Mouse (Mus musculus) MEL (cell line): Measurements from ENCODE around the gene Ovol1. TPM values are rescaled to one million over a fixed set of nuclear protein-coding genes. Genes with fewer than 3 reads are reported as not detected.

ENCODE experiments used
- DNase-seq: peaks from one replicate; pipeline ENCODE4 v3.0.0; 2011; ENCODE audit warnings: low read depth, low spot score
- H3K27ac ChIP-seq: 2 replicates; pipeline ENCODE4 v1.5.1; 2012; ENCODE audit warnings: low read depth, mild to moderate bottlenecking, control low read depth, low read length, moderate library complexity; ENCODE audit not compliant: control insufficient read depth
- H3K27me3 ChIP-seq, 2 experiments: fragments of 150-350 bp in 1 of 2; sonication (generic) in 1 of 2; 2 replicates each; pipeline ENCODE4 v1.6.1; 2012; ENCODE audit warnings: low read length in 2 of 2, mild to moderate bottlenecking in 2 of 2, improper control_type of control experiment in 1 of 2, moderate library complexity in 1 of 2; ENCODE audit not compliant: insufficient read depth in 2 of 2, control insufficient read depth in 1 of 2
- H3K36me3 ChIP-seq, 2 experiments: 2 replicates each; pipeline ENCODE4 v1.6.1; 2012 to 2014; ENCODE audit warnings: low read length in 2 of 2, improper control_type of control experiment in 1 of 2, inconsistent platforms in 1 of 2, mild to moderate bottlenecking in 1 of 2; ENCODE audit not compliant: insufficient read depth in 2 of 2, control insufficient read depth in 1 of 2
- H3K4me1 ChIP-seq, 2 experiments: fragments of 150-350 bp in 1 of 2; sonication (generic) in 1 of 2; 2 replicates each; pipeline ENCODE4 v1.6.1; 2012; ENCODE audit warnings: low read length in 2 of 2, improper control_type of control experiment in 1 of 2, mild to moderate bottlenecking in 1 of 2; ENCODE audit not compliant: insufficient read depth in 2 of 2, control insufficient read depth in 1 of 2
- H3K4me3 ChIP-seq, 2 experiments: fragments of 150-350 bp in 1 of 2; sonication (generic) in 1 of 2; 2 replicates each; pipeline ENCODE4 v1.5.1; 2012; ENCODE audit warnings: low read depth in 2 of 2, low read length in 2 of 2, mild to moderate bottlenecking in 2 of 2, moderate library complexity in 2 of 2, control low read depth in 1 of 2, improper control_type of control experiment in 1 of 2; ENCODE audit not compliant: control insufficient read depth in 1 of 2, insufficient read depth in 1 of 2
- H3K79me2 ChIP-seq: 2 replicates; pipeline ENCODE4 v1.6.1; 2012; ENCODE audit warnings: mild to moderate bottlenecking, low read length, moderate library complexity; ENCODE audit not compliant: control insufficient read depth, poor library complexity, insufficient read depth
- H3K9ac ChIP-seq: 2 replicates; pipeline ENCODE4 v1.6.1; 2012; ENCODE audit warnings: low read depth, mild to moderate bottlenecking, control low read depth, low read length, moderate library complexity; ENCODE audit not compliant: control insufficient read depth, poor library complexity, severe bottlenecking
- H3K9me3 ChIP-seq: fragments of 150-350 bp; sonication (generic); replicated peaks from 2 replicates; pipeline ENCODE4 v1.6.1; 2012; ENCODE audit warnings: mild to moderate bottlenecking, low read length, improper control_type of control experiment, moderate library complexity; ENCODE audit not compliant: insufficient read depth
- BHLHE40 ChIP-seq: IDR thresholded peaks from 2 replicates; pipeline ENCODE4 v1.6.1; 2012; ENCODE audit warnings: low read depth, mild to moderate bottlenecking, inconsistent platforms, low read length, improper control_type of control experiment, borderline replicate concordance
- CTCF ChIP-seq, 3 experiments: IDR thresholded peaks in 2 of 3; conservative IDR thresholded peaks in 1 of 3; 2 replicates each; pipeline ENCODE4 v1.5.1; 2011 to 2012; ENCODE audit warnings: low read length in 3 of 3, low read depth in 2 of 3, mild to moderate bottlenecking in 2 of 3, improper control_type of control experiment in 1 of 3, inconsistent platforms in 1 of 3, mixed read lengths in 1 of 3, moderate library complexity in 1 of 3; ENCODE audit not compliant: control insufficient read depth in 1 of 3, insufficient read depth in 1 of 3, poor library complexity in 1 of 3, severe bottlenecking in 1 of 3
- E2F4 ChIP-seq: IDR thresholded peaks from 2 replicates; pipeline ENCODE4 v1.6.1; 2011; ENCODE audit warnings: low read depth, low read length, improper control_type of control experiment, borderline replicate concordance
- ETS1 ChIP-seq: IDR thresholded peaks from 2 replicates; pipeline ENCODE4 v1.6.1; 2012; ENCODE audit warnings: low read depth, mild to moderate bottlenecking, inconsistent platforms, low read length, improper control_type of control experiment, moderate library complexity
- GABPA ChIP-seq: IDR thresholded peaks from 2 replicates; pipeline ENCODE4 v1.6.1; 2012; ENCODE audit warnings: low read depth, mild to moderate bottlenecking, inconsistent platforms, low read length, improper control_type of control experiment, moderate library complexity
- GATA1 ChIP-seq: IDR thresholded peaks from 2 replicates; pipeline ENCODE4 v1.6.1; 2011; ENCODE audit warnings: low read depth, low read length, improper control_type of control experiment
- HCFC1 ChIP-seq: IDR thresholded peaks from 2 replicates; pipeline ENCODE4 v1.6.1; 2012; ENCODE audit warnings: low read depth, mild to moderate bottlenecking, inconsistent platforms, low read length, improper control_type of control experiment, moderate library complexity
- MAFK ChIP-seq: IDR thresholded peaks from 2 replicates; pipeline ENCODE4 v1.6.1; 2011; ENCODE audit warnings: low read depth, mild to moderate bottlenecking, low read length, improper control_type of control experiment, borderline replicate concordance
- MAX ChIP-seq: IDR thresholded peaks from 2 replicates; pipeline ENCODE4 v1.6.1; 2011; ENCODE audit warnings: low read length, improper control_type of control experiment
- MAZ ChIP-seq: IDR thresholded peaks from 2 replicates; pipeline ENCODE4 v1.6.1; 2012; ENCODE audit warnings: low read depth, mild to moderate bottlenecking, inconsistent platforms, low read length, improper control_type of control experiment
- MEF2A ChIP-seq: IDR thresholded peaks from 2 replicates; pipeline ENCODE4 v1.6.1; 2014; ENCODE audit warnings: low read depth, mild to moderate bottlenecking, inconsistent platforms, low read length, improper control_type of control experiment; ENCODE audit not compliant: poor library complexity, insufficient replicate concordance, severe bottlenecking; ENCODE audit errors: extremely low read depth
- MXI1 ChIP-seq: IDR thresholded peaks from 2 replicates; pipeline ENCODE4 v1.6.1; 2011; ENCODE audit warnings: mild to moderate bottlenecking, low read depth, low read length, improper control_type of control experiment
- MYC ChIP-seq: IDR thresholded peaks from 2 replicates; pipeline ENCODE4 v1.6.1; 2011; ENCODE audit warnings: low read depth, mild to moderate bottlenecking, low read length, improper control_type of control experiment, moderate library complexity
- POLR2A ChIP-seq, 2 experiments: IDR thresholded peaks; 2 replicates each; pipeline ENCODE4 v1.6.1; 2011 to 2012; ENCODE audit warnings: low read length in 2 of 2, mild to moderate bottlenecking in 2 of 2, control low read depth in 1 of 2, improper control_type of control experiment in 1 of 2, low read depth in 1 of 2, moderate library complexity in 1 of 2; ENCODE audit not compliant: control insufficient read depth in 1 of 2, insufficient read depth in 1 of 2, poor library complexity in 1 of 2
- POLR2AphosphoS2 ChIP-seq: IDR thresholded peaks from 2 replicates; pipeline ENCODE4 v1.6.1; 2011; ENCODE audit warnings: low read length, improper control_type of control experiment
- SIN3A ChIP-seq: IDR thresholded peaks from 2 replicates; pipeline ENCODE4 v1.6.1; 2012; ENCODE audit warnings: low read length, improper control_type of control experiment, inconsistent platforms
- SMC3 ChIP-seq: IDR thresholded peaks from 2 replicates; pipeline ENCODE4 v1.6.1; 2011; ENCODE audit warnings: low read depth, low read length, improper control_type of control experiment
- TAL1 ChIP-seq: IDR thresholded peaks from 2 replicates; pipeline ENCODE4 v1.6.1; 2012; ENCODE audit warnings: mild to moderate bottlenecking, inconsistent platforms, low read length, moderate library complexity, mixed read lengths
- TCF12 ChIP-seq: IDR thresholded peaks from 2 replicates; pipeline ENCODE4 v1.6.1; 2014; ENCODE audit warnings: low read depth, mild to moderate bottlenecking, inconsistent platforms, low read length, improper control_type of control experiment, moderate library complexity
- USF1 ChIP-seq: IDR thresholded peaks from 2 replicates; pipeline ENCODE4 v1.6.1; 2014; ENCODE audit warnings: low read depth, mild to moderate bottlenecking, inconsistent platforms, low read length, improper control_type of control experiment, moderate library complexity
- USF2 ChIP-seq, 2 experiments: IDR thresholded peaks; 2 replicates each; pipeline ENCODE4 v1.6.1; 2011 to 2012; ENCODE audit warnings: improper control_type of control experiment in 2 of 2, low read length in 2 of 2, borderline replicate concordance in 1 of 2, inconsistent platforms in 1 of 2, low read depth in 1 of 2, mild to moderate bottlenecking in 1 of 2; ENCODE audit not compliant: insufficient read depth in 1 of 2
- ZMIZ1 ChIP-seq: IDR thresholded peaks from 2 replicates; pipeline ENCODE4 v1.6.1; 2012; ENCODE audit warnings: low read depth, mild to moderate bottlenecking, inconsistent platforms, low read length, improper control_type of control experiment, moderate library complexity
- ZNF384 ChIP-seq: IDR thresholded peaks from 2 replicates; pipeline ENCODE4 v1.6.1; 2012; ENCODE audit warnings: low read depth, mild to moderate bottlenecking, inconsistent platforms, low read length, improper control_type of control experiment
- polyA plus RNA-seq, 2 experiments: library from polyadenylated mRNA; stranded (reverse) in 1 of 2; unstranded in 1 of 2; fragments of >175 nt in 1 of 2; fragments of >200 nt in 1 of 2; gene quantifications; 2 replicates each; pipeline versions ENCODE4 v1.2.1 to v1.2.4; 2012; ENCODE audit warnings: low replicate concordance in 2 of 2, low read depth in 1 of 2; ENCODE audit not compliant: insufficient read length in 2 of 2, insufficient read depth in 1 of 2, missing spikeins in 1 of 2
- total RNA-seq: library from RNA; depleted of rRNA; stranded (reverse); fragments of 300-350 nt; gene quantifications from 2 replicates; pipeline ENCODE4 v1.2.3, GENCODE M21; 2012

Ovol1 gene
- total and polyA plus RNA-seq, 3 experiments: 0.06 TPM; not detected in 2

DNA sequence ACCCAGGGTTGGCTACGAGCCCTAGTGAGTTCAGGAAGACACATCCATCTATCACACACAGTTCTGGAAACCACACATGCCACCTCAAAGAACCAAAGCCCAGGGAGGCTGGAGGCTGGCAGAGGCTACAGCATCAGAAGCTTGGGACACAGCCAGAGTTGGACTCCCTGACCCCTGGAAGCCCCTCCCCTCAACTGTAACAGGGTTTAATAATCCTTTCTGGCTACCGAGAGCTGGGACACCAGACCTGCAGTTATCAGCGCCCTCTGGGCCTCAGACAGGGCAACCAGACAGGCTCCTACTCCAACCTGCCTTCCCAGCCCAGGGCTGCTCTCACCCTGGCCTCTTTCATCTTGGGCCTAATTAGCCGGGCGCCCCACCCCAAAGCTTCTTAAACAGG lies 5.9 kb upstream of the Ovol1 start:
- Histone ChIP-seq H3K9ac (peak overlapping the region; percentile 98), H3K9me3 (no peaks in the 10 kb centered on the region), H3K27me3 (no peaks in the 10 kb centered on the region), H3K27ac (no peak overlapping the region), H3K36me3 (peaks cover 0 to 2% of the 10 kb centered on the region in 2 experiments; a peak in 3 of 4 replicates), H3K4me3 (peak overlapping the region; percentile 82 to 95; a peak in 3 of 4 replicates), H3K79me2 (peaks cover 13% of the 10 kb centered on the region), H3K4me1 (peaks cover 0 to 8% of the 10 kb centered on the region in 2 experiments; a peak in 2 of 4 replicates)
- TF ChIP-seq TAL1 (no peak), SMC3 (0 out of 2 replicates have a peak, but pooled peaks have one; percentile 17), USF1 (no peak), MAX (no peak), MYC (no peak), CTCF (IDR thresholded peaks at IDR 0.05 in 2 of 3, conservative IDR thresholded peaks at IDR 0.05 in 1 of 3; ENCODE audit: control insufficient read depth in 1 of 3, insufficient read depth in 1 of 3, low read depth in 2 of 3, low read length in 3 of 3, poor library complexity in 1 of 3, severe bottlenecking in 1 of 3) (peak in 1 of 3 experiments; percentile 15; a peak in 1 of 6 replicates), MAFK (no peak), SIN3A (peak; percentile 40; the same call in 1 of the 2 replicates), E2F4 (no peak)
- DNase-seq: peak; percentile 36

DNA sequence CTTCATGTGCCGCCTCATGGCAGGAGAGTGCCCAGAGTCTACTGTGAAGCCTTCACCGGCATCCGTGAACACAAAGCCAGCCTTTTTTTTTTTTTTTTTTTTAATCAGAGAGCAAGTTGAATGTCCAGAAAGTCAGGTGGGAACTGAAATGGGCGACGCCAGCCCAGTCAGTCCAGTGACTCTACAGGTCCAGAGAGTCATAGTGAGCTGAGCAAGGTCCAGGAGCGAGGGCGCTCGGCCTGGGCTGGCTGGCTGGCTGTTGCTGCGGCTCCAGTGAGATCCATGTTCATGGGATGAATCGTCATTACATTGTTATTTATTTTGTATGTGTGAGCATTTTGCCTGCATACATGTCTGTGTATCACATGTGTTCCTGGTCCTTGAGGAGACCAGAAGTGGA lies 2.3 kb upstream of the Ovol1 start:
- no peak for TF ChIP-seq TCF12
- no peak for TF ChIP-seq ZMIZ1
- no peak for TF ChIP-seq USF1
- TF ChIP-seq GATA1: no peak
- no peak for TF ChIP-seq POLR2A (IDR thresholded peaks at IDR 0.05; ENCODE audit: control insufficient read depth in 1 of 2, insufficient read depth in 1 of 2, low read depth in 1 of 2, low read length in 2 of 2, poor library complexity in 1 of 2)
- TF ChIP-seq HCFC1: no peak
- no peak for TF ChIP-seq GABPA
- no peak for TF ChIP-seq POLR2AphosphoS2
- no peak for TF ChIP-seq MEF2A
- no peak for TF ChIP-seq MAZ
- TF ChIP-seq USF2 (IDR thresholded peaks at IDR 0.05; ENCODE audit: borderline replicate concordance in 1 of 2, insufficient read depth in 1 of 2, low read depth in 1 of 2, low read length in 2 of 2): no peak
- TF ChIP-seq MXI1: no peak
- no peak for TF ChIP-seq ZNF384
- TF ChIP-seq ETS1: no peak
- no peak for TF ChIP-seq BHLHE40
- TF ChIP-seq, all 39 proteins: peak for 0
- DNase-seq: no peak
- no peak overlapping the region for H3K27ac ChIP-seq
- H3K9ac ChIP-seq: no peak overlapping the region
- peaks cover 0 to 8% of the 10 kb centered on the region in 2 experiments; a peak in 2 of 4 replicates for H3K4me1 ChIP-seq
- H3K27me3 ChIP-seq: no peaks in the 10 kb centered on the region
- no peaks in the 10 kb centered on the region for H3K9me3 ChIP-seq
- peaks cover 0 to 2% of the 10 kb centered on the region in 2 experiments; a peak in 2 of 4 replicates for H3K36me3 ChIP-seq
- no peaks in the 10 kb centered on the region; the same call in 1 of the 2 replicates for H3K79me2 ChIP-seq
- no peak overlapping the region for H3K4me3 ChIP-seq
